Mouse (Mus musculus) spleen, postnatal 14 days (tissue): ENCODE results near the gene Lect2.

Experiments used
- DNase-seq, 2 experiments: peaks; one replicate each; pipeline ENCODE4 v3.0.0; 2021 to 2022; ENCODE audit warnings: low spot score in 2 of 2

The Lect2 gene

GRCm38 (mm10) chr13:56506871-56507496 lies 41.3 kb downstream of the Lect2 start:
- no peak for DNase-seq

DNA sequence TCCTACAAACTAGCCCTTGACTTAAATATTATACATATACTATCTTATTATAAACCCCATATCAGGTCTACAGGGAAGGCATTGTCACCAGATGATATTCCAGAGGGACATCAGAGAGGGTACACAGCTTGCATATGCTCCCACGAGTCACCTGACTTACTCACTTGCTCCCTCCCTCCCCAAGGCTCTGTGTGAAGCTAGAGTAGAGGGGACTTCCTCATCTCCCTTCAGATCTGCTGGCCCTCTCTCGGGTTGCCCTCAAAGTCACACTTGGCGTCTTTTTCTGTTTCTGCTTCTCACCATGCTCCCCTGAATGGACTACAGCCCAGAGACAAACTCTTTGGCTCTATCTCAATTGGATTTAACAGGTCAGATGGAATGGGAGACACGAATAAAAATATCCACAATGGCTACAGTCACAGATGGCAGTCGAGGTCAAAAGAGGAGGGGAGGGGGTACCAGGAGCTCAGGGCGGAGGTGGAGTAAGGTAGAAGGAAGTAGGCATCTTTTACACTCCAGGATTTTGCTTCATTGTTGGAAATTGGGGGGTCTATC lies 46.4 kb downstream of the Lect2 start:
- no peak for DNase-seq

DNA sequence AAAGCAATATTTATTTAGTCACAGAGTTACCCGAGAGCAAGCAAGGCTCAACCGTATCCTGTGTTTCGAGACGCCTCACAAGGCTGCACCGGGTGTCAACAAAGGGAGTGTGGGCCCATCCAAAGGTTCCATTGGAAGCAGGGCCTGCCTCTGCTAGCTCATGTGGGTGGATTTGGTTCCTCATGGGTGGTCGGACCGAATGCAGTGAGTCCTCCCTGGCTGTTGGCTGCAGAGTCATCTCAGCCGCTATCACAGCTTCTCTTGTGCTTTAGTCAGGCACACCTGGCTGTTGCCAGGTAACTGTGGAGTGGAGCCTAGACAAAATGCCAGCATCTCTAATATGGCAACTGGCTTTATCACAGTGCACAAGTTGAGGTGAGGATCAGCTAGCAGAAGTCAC lies 47.7 kb downstream of the Lect2 start:
- no peak for DNase-seq

DNA sequence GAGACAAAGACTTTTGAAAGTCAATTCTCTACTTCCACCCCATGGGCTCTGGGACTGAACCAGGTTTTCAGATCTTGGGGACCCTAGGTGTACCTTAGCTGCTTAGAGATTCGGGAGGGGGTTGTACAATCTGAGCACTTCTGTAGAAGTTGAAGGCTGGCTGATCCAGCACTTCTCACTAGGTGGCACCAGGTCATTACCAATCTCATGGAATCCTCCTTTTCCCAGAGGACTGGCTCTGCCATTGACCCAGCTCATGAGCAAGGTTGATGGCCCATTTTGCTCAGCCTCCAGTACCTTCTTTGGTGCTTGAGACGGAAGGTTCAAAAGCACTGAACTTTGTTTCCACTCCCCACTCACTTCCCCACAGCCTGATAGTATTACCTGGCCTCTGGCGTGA lies 48.2 kb downstream of the Lect2 start:
- DNase-seq, result no peak

DNA sequence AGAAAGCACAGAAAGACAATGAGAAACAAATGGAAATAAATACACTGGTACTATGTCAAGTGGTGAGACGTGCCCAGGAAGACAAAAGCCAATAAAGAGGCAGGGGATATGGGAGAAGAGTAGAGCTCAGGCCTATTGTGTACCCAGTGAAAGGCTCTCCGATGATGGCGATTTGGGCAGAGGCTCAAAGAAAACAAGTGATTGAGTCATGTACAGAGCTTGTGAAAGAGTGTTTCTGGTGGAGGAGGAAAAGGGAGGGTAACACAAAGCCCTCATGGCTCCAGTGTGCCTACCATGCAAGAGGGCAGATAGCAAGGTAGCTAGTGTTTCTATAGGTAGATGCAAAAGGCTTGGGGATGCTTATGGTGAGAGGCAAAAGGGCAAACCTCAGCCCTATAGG lies 53.9 kb downstream of the Lect2 start:
- no peak for DNase-seq
